Mouse (Mus musculus): ENCODE measurements at regions not wholly inside any gene's neighbourhood (a gene's known extent, or its start where the extent isn't known, plus 50 kb on each side); places are given as distances from the start of the nearest gene placed in this dataset.

- TF ChIP-seq FLI1 (IDR thresholded peaks at IDR 0.05; ENCODE audit: low read length) (no peak), GATA1 (IDR thresholded peaks at IDR 0.05; ENCODE audit: borderline replicate concordance, low read length) (no peak)
These were observed 76.7 kb upstream of the Ccn6 start for GRCm38 (mm10) chr10:39240178-39240791.
